Mouse (Mus musculus) midbrain, embryonic 14.5 days (tissue): Measurements from ENCODE around the gene Olfr654. TPM values are rescaled to one million over a fixed set of nuclear protein-coding genes. Genes with fewer than 3 reads are reported as not detected.

Source experiments
- ATAC-seq: fragments of 200-750 bp; cut with Nextera tagmentation; 2 replicates; pipeline ENCODE4 v1.8.0; 2017; ENCODE audit warnings: moderate number of reproducible peaks, moderate library complexity; ENCODE audit not compliant: low FRiP score, low TSS enrichment
- DNase-seq: peaks from one replicate; pipeline ENCODE4 v3.0.0-alpha.2; 2015
- H3K27ac ChIP-seq: fragments of 300-500 bp; sonication (generic); replicated peaks from 2 replicates; pipeline ENCODE4 v1.5.1; 2014; ENCODE audit warnings: mild to moderate bottlenecking, low read depth, low read length, moderate library complexity
- H3K27me3 ChIP-seq: fragments of 300-500 bp; sonication (generic); 2 replicates; pipeline ENCODE4 v1.6.1; 2014; ENCODE audit warnings: low read length, control low read depth, mixed read lengths; ENCODE audit not compliant: control insufficient read depth, insufficient read depth
- H3K36me3 ChIP-seq: fragments of 300-500 bp; sonication (generic); 2 replicates; pipeline ENCODE4 v1.6.1; 2014; ENCODE audit warnings: low read length, control low read depth; ENCODE audit not compliant: control insufficient read depth, insufficient read depth
- H3K4me1 ChIP-seq: fragments of 300-500 bp; sonication (generic); 2 replicates; pipeline ENCODE4 v1.6.1; 2014; ENCODE audit warnings: mild to moderate bottlenecking, antibody characterized with exemption, low read length, control low read depth; ENCODE audit not compliant: control insufficient read depth, insufficient read depth
- H3K4me2 ChIP-seq: fragments of 300-500 bp; sonication (generic); 2 replicates; pipeline ENCODE4 v1.6.1; 2014; ENCODE audit warnings: mild to moderate bottlenecking, low read length, moderate library complexity
- H3K4me3 ChIP-seq: fragments of 300-500 bp; sonication (generic); replicated peaks from 2 replicates; pipeline ENCODE4 v1.5.1; 2014; ENCODE audit warnings: low read depth, low read length
- H3K9ac ChIP-seq: fragments of 300-500 bp; sonication (generic); replicated peaks from 2 replicates; pipeline ENCODE4 v1.6.1; 2014; ENCODE audit warnings: mild to moderate bottlenecking, low read length, moderate library complexity
- H3K9me3 ChIP-seq: fragments of 300-500 bp; sonication (generic); 2 replicates; pipeline ENCODE4 v1.6.1; 2016; ENCODE audit warnings: low read length, control low read depth, mixed read lengths; ENCODE audit not compliant: control insufficient read depth
- WGBS: fragments of 180-500 bp; shearing (Covaris S2); extraction: QIAGEN DNeasy Blood & Tissue Kit; methylation state at CpG from one replicate; pipeline ENCODE4 v1.1.7; 2014; 5-methylcytosine and 5-hydroxymethylcytosine counted together
- polyA plus RNA-seq: library from polyadenylated mRNA; unstranded; fragments of >200 nt; fragmentation: Nextera tagmentation; extraction: Ambion mirVana; gene quantifications from 2 replicates; pipeline ENCODE4 v1.2.1, GENCODE M21; 2014

Gene Olfr654
- not detected in 2 replicates for polyA plus RNA-seq

- ATAC-seq (no peak), DNase-seq (no peak)
- no peaks in the 10 kb centered on the region for H3K27me3 ChIP-seq
- no peaks in the 10 kb centered on the region for H3K4me1 ChIP-seq
- no peak within 1 kb of the TSS for H3K4me2 ChIP-seq
- WGBS: 89% methylated on average over 4 of the region's 4 CpGs
- no peaks in the 10 kb centered on the region for H3K36me3 ChIP-seq
- H3K9me3 ChIP-seq: no peaks in the 10 kb centered on the region
- no peak within 1 kb of the TSS for H3K9ac ChIP-seq
- no peak within 1 kb of the TSS for H3K27ac ChIP-seq
- H3K4me3 ChIP-seq: no peak within 1 kb of the TSS
Measured at GRCm38 (mm10) chr7:104586725-104587124, at the start of gene Olfr654. Gene Olfr654 (plus strand): TSS chr7:104587025.

GRCm38 (mm10) chr7:104549833-104550232, 37.0 kb upstream of the Olfr654 start, which contains the start of gene Olfr651:
Gene Olfr651 (plus strand): TSS chr7:104550133.
- no peaks in the 10 kb centered on the region for H3K36me3 ChIP-seq
- no peaks in the 10 kb centered on the region for H3K4me1 ChIP-seq
- DNase-seq: no peak
- no peak within 1 kb of the TSS for H3K4me3 ChIP-seq
- 83% methylated on average over 5 of the region's 5 CpGs for WGBS
- no peaks in the 10 kb centered on the region for H3K9me3 ChIP-seq
- H3K4me2 ChIP-seq: no peak within 1 kb of the TSS
- H3K27me3 ChIP-seq: no peaks in the 10 kb centered on the region
- no peak within 1 kb of the TSS for H3K27ac ChIP-seq
- H3K9ac ChIP-seq: no peak within 1 kb of the TSS
- no peak for ATAC-seq

DNA sequence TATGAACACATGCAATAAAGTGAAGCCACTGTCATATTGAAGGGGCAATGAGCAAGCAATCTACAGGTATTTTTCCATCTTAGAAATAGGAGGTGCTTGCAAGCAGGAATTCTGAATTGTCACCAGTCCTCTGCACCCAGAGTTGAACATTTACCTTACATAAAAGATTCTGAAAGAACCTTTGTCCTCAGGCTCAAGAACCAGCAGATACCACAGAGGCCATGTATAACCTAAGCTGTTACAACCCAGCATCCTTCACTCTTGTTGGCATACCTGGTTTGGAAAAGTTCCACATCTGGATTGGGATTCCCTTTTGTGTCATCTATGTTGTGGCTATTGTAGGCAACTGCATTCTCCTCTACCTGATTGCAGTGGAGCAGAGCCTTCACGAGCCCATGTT, 34.1 kb upstream of the Olfr654 start:
- ATAC-seq: no peak
- no peak overlapping the region for H3K4me3 ChIP-seq
- no peak overlapping the region for H3K9ac ChIP-seq
- no peak for DNase-seq
- H3K27ac ChIP-seq: no peak overlapping the region
- no peaks in the 10 kb centered on the region for H3K9me3 ChIP-seq
- 61% methylated on average over 1 of the region's 1 CpGs for WGBS
- no peaks in the 10 kb centered on the region for H3K4me1 ChIP-seq
- no peak overlapping the region for H3K4me2 ChIP-seq
- no peaks in the 10 kb centered on the region for H3K27me3 ChIP-seq
- no peaks in the 10 kb centered on the region for H3K36me3 ChIP-seq

DNA sequence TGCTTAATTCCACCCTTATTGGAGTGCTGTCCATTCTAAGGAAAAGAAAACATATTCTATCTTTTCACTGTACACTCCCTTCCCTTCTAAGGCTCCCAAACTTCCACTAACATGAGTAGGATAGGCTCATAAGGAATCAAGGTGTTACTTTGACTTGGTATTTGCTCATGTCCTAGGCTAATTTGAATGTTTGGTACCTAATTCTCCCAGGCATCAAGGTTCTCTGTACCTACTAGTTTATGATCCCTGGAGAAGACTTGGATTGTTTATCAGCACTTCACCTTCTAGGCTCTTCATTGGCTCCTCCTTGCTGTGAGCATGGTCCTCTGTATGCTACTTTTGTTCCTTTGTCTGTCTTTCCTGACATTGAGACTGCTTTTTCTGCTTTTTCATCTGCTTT, 26.2 kb upstream of the Olfr654 start, which contains the start of gene Olfr652:
TSS of gene Olfr652 (plus strand) at position 301 of the 400 bp plus-strand sequence.
- Histone ChIP-seq H3K27me3 (no peaks in the 10 kb centered on the region), H3K4me2 (no peak within 1 kb of the TSS), H3K27ac (no peak within 1 kb of the TSS), H3K9me3 (no peaks in the 10 kb centered on the region), H3K36me3 (no peaks in the 10 kb centered on the region), H3K9ac (no peak within 1 kb of the TSS), H3K4me1 (no peaks in the 10 kb centered on the region), H3K4me3 (no peak within 1 kb of the TSS)
- DNase-seq (no peak), ATAC-seq (no peak)

DNA sequence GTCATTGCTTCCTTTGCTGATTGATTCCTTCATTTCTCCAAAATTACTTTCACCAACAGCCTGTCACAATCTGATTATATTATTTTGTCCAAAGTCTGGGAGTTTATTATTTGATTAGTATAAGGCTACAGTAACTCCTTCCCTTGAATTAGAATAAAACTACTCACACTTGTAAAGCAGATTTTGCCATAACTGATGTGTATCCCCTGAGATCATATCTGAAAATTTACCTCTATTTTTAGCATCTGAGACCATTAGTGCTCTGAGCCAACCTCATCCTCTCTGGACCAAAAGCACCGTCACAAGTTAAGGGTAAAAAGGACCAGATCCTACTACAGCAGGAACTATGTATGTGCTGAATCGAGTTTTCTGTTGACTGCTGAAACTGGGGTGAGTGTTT, 9.8 kb upstream of the Olfr654 start, which contains the start of gene Olfr653:
TSS of gene Olfr653 (plus strand) at position 301 of the 400 bp plus-strand sequence.
- H3K4me1 ChIP-seq: no peaks in the 10 kb centered on the region
- no peak within 1 kb of the TSS for H3K4me3 ChIP-seq
- no peak within 1 kb of the TSS for H3K9ac ChIP-seq
- H3K36me3 ChIP-seq: no peaks in the 10 kb centered on the region
- no peak within 1 kb of the TSS for H3K4me2 ChIP-seq
- H3K9me3 ChIP-seq: no peaks in the 10 kb centered on the region
- H3K27me3 ChIP-seq: no peaks in the 10 kb centered on the region
- 76% methylated on average over 2 of the region's 2 CpGs for WGBS
- DNase-seq (no peak), ATAC-seq (no peak)
- H3K27ac ChIP-seq: no peak within 1 kb of the TSS

DNA sequence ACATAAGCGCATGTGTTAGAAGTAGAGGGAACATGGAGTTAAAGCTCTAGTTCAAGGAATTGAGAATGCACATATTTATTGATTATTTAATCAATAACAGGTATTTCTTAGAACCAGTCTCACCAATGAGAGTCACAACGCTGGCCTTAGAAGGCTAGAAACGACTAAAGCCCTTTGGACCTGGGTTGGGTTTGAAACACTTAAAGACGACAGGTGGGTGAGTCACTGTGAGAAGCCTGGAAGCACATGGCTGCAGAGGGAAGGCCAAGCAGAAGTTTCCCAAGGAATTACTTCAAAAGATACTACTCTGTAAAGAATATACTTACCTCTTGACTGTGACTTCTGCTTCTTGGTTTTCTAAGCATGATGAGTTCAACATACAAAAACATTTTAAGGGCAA, 6.0 kb upstream of the Olfr654 start:
- no peak overlapping the region for H3K27ac ChIP-seq
- 94% methylated on average over 4 of the region's 4 CpGs for WGBS
- H3K4me2 ChIP-seq: no peak overlapping the region
- no peak for DNase-seq
- H3K36me3 ChIP-seq: no peaks in the 10 kb centered on the region
- no peaks in the 10 kb centered on the region for H3K9me3 ChIP-seq
- no peaks in the 10 kb centered on the region for H3K27me3 ChIP-seq
- no peak overlapping the region for H3K4me3 ChIP-seq
- no peaks in the 10 kb centered on the region for H3K4me1 ChIP-seq
- no peak for ATAC-seq
- H3K9ac ChIP-seq: no peak overlapping the region

DNA sequence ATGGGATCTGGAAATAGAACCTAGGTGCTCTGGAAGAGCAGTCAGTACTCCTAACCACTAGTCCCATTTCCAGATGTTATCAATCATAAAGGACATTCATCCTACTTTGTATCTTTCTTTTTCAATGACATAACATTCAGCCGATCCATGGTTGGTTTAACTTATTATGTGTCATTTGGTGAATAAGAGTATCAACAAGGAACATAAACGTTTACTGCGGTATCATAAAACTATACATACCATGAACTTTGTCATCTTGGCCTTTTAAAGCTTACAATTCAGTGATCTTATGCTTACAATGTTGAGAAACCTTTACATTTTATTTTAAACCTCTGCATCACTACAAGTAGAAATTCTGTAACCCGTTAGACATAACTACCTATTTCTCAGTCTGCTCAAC, 5.4 kb upstream of the Olfr654 start:
- ATAC-seq: no peak

DNA sequence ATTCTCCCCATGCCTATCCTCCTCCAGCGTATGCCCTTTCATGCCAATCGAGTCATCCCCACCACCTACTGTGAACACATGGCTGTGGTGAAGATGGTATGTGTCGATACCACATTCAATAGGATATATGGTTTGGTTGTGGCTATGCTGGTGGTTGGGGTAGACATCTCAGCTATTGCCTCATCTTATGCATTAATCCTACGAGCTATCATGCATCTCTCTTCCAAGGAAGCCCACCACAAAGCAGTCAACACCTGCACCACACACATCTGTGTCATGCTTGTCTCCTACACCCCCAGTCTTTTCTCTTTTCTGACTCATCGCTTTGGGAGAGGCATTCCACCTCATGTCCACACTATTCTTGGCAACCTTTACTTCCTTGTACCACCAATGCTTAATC, 1.4 kb downstream of the Olfr654 start:
- Histone ChIP-seq H3K9ac (no peak overlapping the region), H3K4me3 (no peak overlapping the region), H3K4me1 (no peaks in the 10 kb centered on the region), H3K9me3 (no peaks in the 10 kb centered on the region), H3K27me3 (no peaks in the 10 kb centered on the region), H3K4me2 (no peak overlapping the region), H3K27ac (no peak overlapping the region), H3K36me3 (no peaks in the 10 kb centered on the region)
- ATAC-seq: no peak
- DNase-seq: no peak
- 87% methylated on average over 5 of the region's 5 CpGs for WGBS

More for the DNA sequence above, 5.4 kb upstream of the Olfr654 start:
- WGBS: 92% methylated on average over 4 of the region's 4 CpGs
- H3K4me1 ChIP-seq: no peaks in the 10 kb centered on the region
- no peak overlapping the region for H3K27ac ChIP-seq
- H3K9me3 ChIP-seq: no peaks in the 10 kb centered on the region
- no peaks in the 10 kb centered on the region for H3K27me3 ChIP-seq
- no peaks in the 10 kb centered on the region for H3K36me3 ChIP-seq
- H3K4me2 ChIP-seq: no peak overlapping the region
- H3K4me3 ChIP-seq: no peak overlapping the region
- no peak for DNase-seq
- H3K9ac ChIP-seq: no peak overlapping the region

- H3K9ac ChIP-seq: no peak within 1 kb of the TSS
- H3K27me3 ChIP-seq: no peaks in the 10 kb centered on the region
- H3K9me3 ChIP-seq: no peaks in the 10 kb centered on the region; the same call in 1 of the 2 replicates
- DNase-seq: no peak
- WGBS: 90% methylated on average over 2 of the region's 2 CpGs
- H3K36me3 ChIP-seq: no peaks in the 10 kb centered on the region
- no peak within 1 kb of the TSS for H3K4me3 ChIP-seq
- H3K4me1 ChIP-seq: no peaks in the 10 kb centered on the region
- H3K27ac ChIP-seq: no peak within 1 kb of the TSS
- no peak for ATAC-seq
- no peak within 1 kb of the TSS for H3K4me2 ChIP-seq
Measured at GRCm38 (mm10) chr7:104601679-104602078, 14.9 kb downstream of the Olfr654 start, which contains the start of gene Olfr655. Gene Olfr655 (minus strand): TSS chr7:104601779.
